Mouse (Mus musculus) forebrain, embryonic 13.5 days (tissue): ENCODE measurements around the gene Cps1. TPM values are rescaled to one million over a fixed set of nuclear protein-coding genes. Genes with fewer than 3 reads are reported as not detected.

Source experiments
- ATAC-seq: fragments of 200-750 bp; cut with Nextera tagmentation; 2 replicates; pipeline ENCODE4 v1.8.0; 2017
- H3K27ac ChIP-seq: fragments of 300-500 bp; sonication (generic); 2 replicates; pipeline ENCODE4 v1.5.1; 2015; ENCODE audit warnings: inconsistent platforms, mild to moderate bottlenecking, moderate library complexity
- H3K27me3 ChIP-seq: fragments of 300-500 bp; sonication (generic); 2 replicates; pipeline ENCODE4 v1.6.1; 2015; ENCODE audit warnings: mild to moderate bottlenecking, inconsistent platforms
- H3K36me3 ChIP-seq: fragments of 300-500 bp; sonication (generic); 2 replicates; pipeline ENCODE4 v1.6.1; 2015; ENCODE audit warnings: mild to moderate bottlenecking, inconsistent platforms; ENCODE audit not compliant: poor library complexity, severe bottlenecking
- H3K4me1 ChIP-seq: fragments of 300-500 bp; sonication (generic); 2 replicates; pipeline ENCODE4 v1.6.1; 2015; ENCODE audit warnings: inconsistent platforms
- H3K4me2 ChIP-seq: fragments of 300-500 bp; sonication (generic); 2 replicates; pipeline ENCODE4 v1.6.1; 2015; ENCODE audit warnings: inconsistent platforms, mild to moderate bottlenecking, moderate library complexity
- H3K4me3 ChIP-seq: fragments of 300-500 bp; sonication (generic); 2 replicates; pipeline ENCODE4 v1.5.1; 2015; ENCODE audit warnings: mild to moderate bottlenecking, inconsistent platforms
- H3K9ac ChIP-seq: fragments of 300-500 bp; sonication (generic); 2 replicates; pipeline ENCODE4 v1.6.1; 2015; ENCODE audit warnings: mild to moderate bottlenecking, inconsistent platforms
- H3K9me3 ChIP-seq: fragments of 300-500 bp; sonication (generic); replicated peaks from 2 replicates; pipeline ENCODE4 v1.6.1; 2016; ENCODE audit warnings: inconsistent platforms
- WGBS: fragments of 180-500 bp; shearing (Covaris S2); methylation state at CpG from one replicate; pipeline ENCODE4 v1.1.7; 2015; 5-methylcytosine and 5-hydroxymethylcytosine counted together
- polyA plus RNA-seq: library from polyadenylated mRNA; unstranded; fragments of >200 nt; fragmentation: Nextera tagmentation; extraction: Ambion mirVana; gene quantifications from 2 replicates; pipeline ENCODE4 v1.2.1, GENCODE M21; 2015

The Cps1 gene
- 0.18 and 0.31 TPM in 2 replicates for polyA plus RNA-seq

DNA sequence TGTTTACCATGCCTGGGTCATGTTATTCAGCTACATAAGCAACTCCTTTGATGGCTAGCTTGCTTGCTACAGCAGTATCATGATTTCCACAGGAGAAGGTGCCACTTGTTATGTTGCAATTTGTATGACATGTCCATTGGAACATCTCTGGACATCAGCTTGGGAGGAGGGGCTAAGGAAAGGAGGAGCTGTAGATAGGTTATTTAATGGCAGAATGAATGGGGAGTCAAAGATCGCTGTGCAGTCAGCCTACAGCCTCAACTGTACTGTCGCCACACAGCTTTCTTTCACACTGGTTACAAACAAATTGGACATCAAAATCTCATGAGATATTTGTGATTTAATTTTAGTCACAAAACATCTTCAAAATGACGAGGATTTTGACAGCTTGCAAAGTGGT, at the start of gene Cps1:
TSS of gene Cps1 (plus strand) at position 230 of the 400 bp plus-strand sequence.
- no peaks in the 10 kb centered on the region for H3K9me3 ChIP-seq
- WGBS: 86% methylated on average over 3 of the region's 3 CpGs
- no peak within 1 kb of the TSS for H3K4me2 ChIP-seq
- no peaks in the 10 kb centered on the region for H3K27me3 ChIP-seq
- H3K4me3 ChIP-seq: no peak within 1 kb of the TSS
- no peak within 1 kb of the TSS for H3K9ac ChIP-seq
- no peak within 1 kb of the TSS for H3K27ac ChIP-seq
- H3K4me1 ChIP-seq: no peaks in the 10 kb centered on the region
- ATAC-seq: no peak
- H3K36me3 ChIP-seq: no peaks in the 10 kb centered on the region

DNA sequence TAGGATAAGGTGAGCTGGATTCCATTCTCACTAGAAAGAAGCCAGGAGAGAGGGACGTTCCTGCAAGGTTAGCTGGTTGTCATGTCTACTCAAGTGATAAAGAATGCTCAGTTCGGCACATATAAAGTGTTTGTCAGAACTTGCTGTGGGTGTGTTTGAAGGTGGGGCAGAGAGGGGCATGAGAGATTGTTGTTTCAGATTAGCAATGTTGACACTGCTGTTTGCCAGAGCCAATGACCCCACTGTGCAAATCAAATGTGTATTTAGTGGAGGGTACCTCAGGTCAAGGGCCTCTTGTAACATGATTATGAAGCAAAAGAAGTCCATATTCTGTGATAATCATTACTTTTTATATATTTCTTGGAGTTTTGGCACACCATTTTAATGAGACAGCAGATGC, 45.1 kb upstream of the Cps1 start:
- no peaks in the 10 kb centered on the region for H3K36me3 ChIP-seq
- H3K9me3 ChIP-seq: no peaks in the 10 kb centered on the region
- H3K4me1 ChIP-seq: no peaks in the 10 kb centered on the region
- H3K4me2 ChIP-seq: no peak overlapping the region
- no peaks in the 10 kb centered on the region for H3K27me3 ChIP-seq
- H3K27ac ChIP-seq: no peak overlapping the region
- ATAC-seq: no peak
- WGBS: 72% methylated on average over 2 of the region's 2 CpGs
- no peak overlapping the region for H3K4me3 ChIP-seq
- H3K9ac ChIP-seq: no peak overlapping the region

DNA sequence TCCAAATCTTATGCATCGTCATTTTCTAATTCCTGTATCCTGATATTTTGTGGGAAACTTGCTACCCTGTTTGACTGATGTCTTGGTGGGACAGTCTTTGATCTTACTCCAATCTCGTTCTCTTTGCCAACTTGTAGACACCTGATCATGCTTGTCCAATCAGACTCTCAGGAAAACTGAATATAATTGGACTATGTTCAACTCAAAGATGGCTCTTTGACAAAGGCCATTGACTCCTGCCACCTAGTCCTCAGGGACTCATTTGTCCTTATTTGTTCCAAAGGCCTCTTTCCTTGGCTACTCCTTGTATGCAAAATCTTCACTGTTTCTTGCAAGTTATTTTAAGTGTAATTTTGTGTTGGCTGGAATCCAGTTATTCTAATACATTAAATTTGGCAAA, 44.2 kb upstream of the Cps1 start:
- no peak for ATAC-seq
- 86% methylated on average over 2 of the region's 2 CpGs for WGBS
- no peaks in the 10 kb centered on the region for H3K9me3 ChIP-seq

DNA sequence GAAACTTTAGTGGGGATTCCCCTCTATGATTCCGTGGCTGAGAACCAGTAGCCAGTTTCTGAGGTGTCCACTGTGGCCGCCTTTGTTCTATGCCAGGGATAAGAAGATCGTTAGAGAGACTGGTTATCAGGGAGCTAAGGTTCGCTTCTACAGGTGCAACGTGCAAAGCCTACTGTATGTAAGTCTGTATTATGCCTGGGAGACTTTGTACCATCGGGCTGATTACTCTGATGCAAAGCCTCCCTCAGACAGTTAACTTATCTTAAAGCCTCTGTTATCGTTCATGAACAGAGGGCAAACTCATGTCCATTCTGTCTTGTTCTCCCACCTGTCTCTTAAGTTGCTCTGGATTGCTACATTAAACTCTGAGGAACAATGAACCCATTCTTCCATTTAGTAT, 43.7 kb upstream of the Cps1 start:
- no peaks in the 10 kb centered on the region for H3K36me3 ChIP-seq
- no peaks in the 10 kb centered on the region for H3K27me3 ChIP-seq
- H3K9me3 ChIP-seq: no peaks in the 10 kb centered on the region
- H3K4me2 ChIP-seq: no peak overlapping the region
- WGBS: 76% methylated on average over 7 of the region's 7 CpGs
- ATAC-seq: no peak
- no peaks in the 10 kb centered on the region for H3K4me1 ChIP-seq
- no peak overlapping the region for H3K4me3 ChIP-seq
- H3K9ac ChIP-seq: no peak overlapping the region
- no peak overlapping the region for H3K27ac ChIP-seq

More for the DNA sequence above, 44.2 kb upstream of the Cps1 start:
- no peak overlapping the region for H3K9ac ChIP-seq
- H3K4me3 ChIP-seq: no peak overlapping the region
- no peaks in the 10 kb centered on the region for H3K27me3 ChIP-seq
- H3K4me1 ChIP-seq: no peaks in the 10 kb centered on the region
- no peak overlapping the region for H3K27ac ChIP-seq
- H3K4me2 ChIP-seq: no peak overlapping the region
- no peaks in the 10 kb centered on the region for H3K36me3 ChIP-seq

DNA sequence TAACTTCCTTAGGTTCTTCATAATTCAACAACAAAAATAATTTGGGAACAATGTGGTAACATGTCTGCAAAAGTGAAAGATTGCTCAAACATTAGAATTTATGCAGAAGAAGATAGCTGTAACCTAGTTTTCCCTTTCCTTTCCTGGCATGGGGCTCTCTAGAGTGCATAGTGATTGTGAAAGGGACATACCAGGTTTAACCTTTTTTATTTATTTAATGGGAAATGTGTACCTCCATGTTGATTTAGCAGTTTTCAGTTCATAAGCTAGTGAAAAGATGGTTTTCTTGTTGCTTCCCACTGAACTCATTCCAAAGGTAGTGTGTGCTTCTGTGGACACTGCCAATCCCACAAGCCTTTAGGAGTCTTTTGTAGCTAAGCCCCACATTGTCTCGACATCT, 30.4 kb upstream of the Cps1 start:
- Histone ChIP-seq H3K27ac (no peak overlapping the region), H3K4me3 (no peak overlapping the region), H3K9ac (no peak overlapping the region), H3K4me2 (no peak overlapping the region), H3K4me1 (no peaks in the 10 kb centered on the region), H3K27me3 (no peaks in the 10 kb centered on the region), H3K36me3 (no peaks in the 10 kb centered on the region), H3K9me3 (no peaks in the 10 kb centered on the region; the same call in 1 of the 2 replicates)
- no peak for ATAC-seq
- WGBS: 53% methylated on average over 1 of the region's 1 CpGs

- ATAC-seq: no peak
- Histone ChIP-seq H3K4me2 (no peak overlapping the region), H3K36me3 (no peaks in the 10 kb centered on the region), H3K9ac (no peak overlapping the region), H3K27ac (no peak overlapping the region), H3K4me3 (no peak overlapping the region), H3K9me3 (no peaks in the 10 kb centered on the region), H3K4me1 (no peaks in the 10 kb centered on the region), H3K27me3 (no peaks in the 10 kb centered on the region)
- 93% methylated on average over 1 of the region's 1 CpGs for WGBS
Observed at GRCm38 (mm10) chr1:67099215-67099614, 23.6 kb upstream of the Cps1 start.

DNA sequence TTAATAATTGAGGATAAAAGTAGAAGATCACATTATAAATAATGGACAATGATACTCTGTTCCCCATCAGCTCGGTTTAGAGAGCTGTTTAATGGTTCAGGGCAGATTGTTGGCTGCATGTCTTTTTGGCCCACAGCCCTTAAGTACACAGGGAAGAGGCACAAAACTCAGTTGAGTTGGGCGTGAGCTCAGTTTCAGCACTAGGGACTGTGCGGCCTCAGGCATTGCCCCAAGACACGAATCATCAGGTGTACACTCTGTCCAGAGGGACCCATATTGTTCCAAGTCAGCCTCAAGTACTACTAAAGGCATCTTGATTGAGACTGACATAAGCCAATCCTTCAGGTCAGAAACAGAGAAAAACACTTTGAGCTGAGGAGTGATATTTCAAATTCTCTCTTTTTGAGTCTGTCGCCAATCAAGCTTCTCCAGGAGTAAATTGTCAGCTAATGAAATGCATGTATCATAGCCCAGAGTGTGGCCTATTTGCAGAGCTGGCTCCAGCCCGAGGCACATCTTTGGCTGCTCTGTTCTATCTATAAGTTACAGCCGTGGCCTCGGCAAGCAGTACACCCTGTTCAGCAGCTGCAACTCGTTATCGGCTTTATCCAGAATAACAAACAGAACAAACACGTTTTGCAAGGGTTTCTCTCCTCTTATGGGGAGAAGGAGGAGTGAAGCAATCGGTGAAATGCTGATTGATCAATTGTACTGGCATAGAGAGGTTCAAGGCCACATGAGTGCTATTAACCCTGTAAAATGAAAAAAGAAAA, 19.2 kb upstream of the Cps1 start:
- no peak for ATAC-seq
- H3K27me3 ChIP-seq: no peaks in the 10 kb centered on the region
- 61% methylated on average over 12 of the region's 12 CpGs for WGBS

DNA sequence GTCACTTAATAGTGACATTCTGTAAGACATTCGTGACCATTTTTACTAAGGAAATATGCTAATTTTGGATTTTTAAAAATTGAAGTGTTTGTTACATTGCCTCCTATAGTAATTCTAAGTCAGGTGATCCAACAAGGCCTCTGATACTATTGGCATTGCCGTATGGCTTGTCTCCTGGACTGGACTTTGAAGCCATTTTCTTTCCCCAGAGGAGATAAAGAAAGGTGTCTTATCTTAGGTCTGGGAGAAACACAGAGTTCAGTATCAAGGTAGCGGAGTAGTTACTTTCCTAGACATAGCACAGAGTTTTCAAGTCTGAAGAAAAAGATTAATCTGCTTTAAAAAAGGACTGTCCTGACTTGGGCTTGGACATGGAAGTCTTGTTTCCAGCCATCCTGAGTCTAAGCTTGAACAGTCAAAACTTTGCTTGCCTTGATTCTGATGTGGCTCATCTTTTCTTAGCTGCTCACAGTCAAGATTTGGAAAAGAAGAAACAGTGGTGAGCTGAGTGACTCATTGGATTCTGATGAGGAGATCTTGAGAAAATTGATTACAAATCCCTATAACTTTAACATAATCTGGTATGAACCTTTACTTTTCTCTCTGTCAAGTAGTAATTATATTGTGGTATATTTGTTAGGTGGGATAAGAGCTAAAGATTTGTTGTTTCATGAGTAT, 11.1 kb upstream of the Cps1 start:
- H3K4me2 ChIP-seq: no peak overlapping the region
- ATAC-seq: no peak
- no peak overlapping the region for H3K27ac ChIP-seq
- no peak overlapping the region for H3K4me3 ChIP-seq
- H3K9me3 ChIP-seq: no peaks in the 10 kb centered on the region
- no peak overlapping the region for H3K9ac ChIP-seq
- H3K36me3 ChIP-seq: no peaks in the 10 kb centered on the region
- 92% methylated on average over 3 of the region's 3 CpGs for WGBS
- no peaks in the 10 kb centered on the region for H3K27me3 ChIP-seq
- no peaks in the 10 kb centered on the region for H3K4me1 ChIP-seq

More for the DNA sequence above, 19.2 kb upstream of the Cps1 start:
- Histone ChIP-seq H3K27ac (no peak overlapping the region), H3K9me3 (no peaks in the 10 kb centered on the region), H3K4me2 (no peak overlapping the region), H3K4me3 (no peak overlapping the region), H3K36me3 (no peaks in the 10 kb centered on the region), H3K4me1 (no peaks in the 10 kb centered on the region), H3K9ac (no peak overlapping the region)

GRCm38 (mm10) chr1:67113343-67114030, 9.3 kb upstream of the Cps1 start:
- Histone ChIP-seq H3K9ac (no peak overlapping the region), H3K4me2 (no peak overlapping the region), H3K27ac (no peak overlapping the region), H3K27me3 (no peaks in the 10 kb centered on the region), H3K9me3 (no peaks in the 10 kb centered on the region), H3K36me3 (no peaks in the 10 kb centered on the region), H3K4me1 (no peaks in the 10 kb centered on the region), H3K4me3 (no peak overlapping the region)
- ATAC-seq: no peak
- 82% methylated on average over 7 of the region's 7 CpGs for WGBS

- Histone ChIP-seq H3K4me1 (no peaks in the 10 kb centered on the region), H3K4me2 (no peak overlapping the region), H3K9me3 (no peaks in the 10 kb centered on the region), H3K27ac (no peak overlapping the region), H3K36me3 (no peaks in the 10 kb centered on the region), H3K4me3 (no peak overlapping the region), H3K9ac (no peak overlapping the region), H3K27me3 (no peaks in the 10 kb centered on the region)
- ATAC-seq: no peak
- WGBS: 88% methylated on average over 8 of the region's 8 CpGs
Observed at GRCm38 (mm10) chr1:67116571-67116970, 6.3 kb upstream of the Cps1 start.

GRCm38 (mm10) chr1:67117778-67118177, 5.0 kb upstream of the Cps1 start:
- Histone ChIP-seq H3K36me3 (no peaks in the 10 kb centered on the region), H3K9me3 (no peaks in the 10 kb centered on the region), H3K4me3 (no peak overlapping the region), H3K27me3 (no peaks in the 10 kb centered on the region), H3K4me1 (no peaks in the 10 kb centered on the region), H3K9ac (no peak overlapping the region), H3K4me2 (no peak overlapping the region), H3K27ac (no peak overlapping the region)
- WGBS: 90% methylated on average over 6 of the region's 6 CpGs
- ATAC-seq: no peak

GRCm38 (mm10) chr1:67125433-67125832, 2.6 kb downstream of the Cps1 start:
- H3K27ac ChIP-seq: no peak overlapping the region

More at GRCm38 (mm10) chr1:67125433-67125832, 2.6 kb downstream of the Cps1 start:
- no peak overlapping the region for H3K4me3 ChIP-seq
- no peaks in the 10 kb centered on the region for H3K4me1 ChIP-seq
- no peak overlapping the region for H3K9ac ChIP-seq
- WGBS: 86% methylated on average over 2 of the region's 2 CpGs
- ATAC-seq: no peak
- H3K9me3 ChIP-seq: no peaks in the 10 kb centered on the region
- no peaks in the 10 kb centered on the region for H3K27me3 ChIP-seq
- H3K4me2 ChIP-seq: no peak overlapping the region
- no peaks in the 10 kb centered on the region for H3K36me3 ChIP-seq
